In the genomic region with DNA sequence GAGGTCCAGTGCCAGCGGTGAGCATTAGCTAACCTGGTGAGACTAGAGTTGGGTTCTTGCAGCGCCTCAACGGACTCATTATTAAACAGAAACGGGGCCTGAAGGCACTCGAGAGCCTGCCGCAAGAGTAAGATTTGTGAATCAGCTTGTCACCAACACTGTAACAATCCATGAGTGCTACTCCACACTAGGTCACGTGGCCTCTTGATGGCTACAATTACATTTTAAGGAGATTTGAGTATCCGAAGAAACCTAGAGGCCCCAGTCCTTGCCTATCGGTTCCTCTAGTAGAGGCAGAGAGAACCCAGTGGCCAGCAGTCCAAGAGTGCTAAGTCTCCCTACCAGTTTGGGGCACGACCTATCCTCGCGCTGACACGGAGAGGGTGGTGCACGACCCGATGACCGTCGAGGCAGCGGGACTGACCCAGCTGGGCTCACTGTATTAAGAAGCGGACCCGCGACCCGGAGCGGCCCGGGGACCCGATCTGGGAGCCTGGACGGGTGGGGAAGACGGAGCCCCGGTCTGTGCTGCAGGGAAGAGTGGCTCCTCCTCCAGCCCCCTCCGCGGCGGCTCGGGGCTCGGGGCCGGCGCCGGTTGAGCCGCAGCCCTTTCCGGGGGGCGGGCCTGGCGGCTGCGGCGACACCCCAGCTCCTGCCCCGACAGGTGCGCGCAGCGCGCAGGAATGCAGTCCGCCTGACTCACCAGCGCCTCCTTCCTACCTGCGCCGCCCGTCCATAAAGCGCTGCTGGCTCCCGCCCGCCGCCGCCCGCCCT, we compare ENCODE assay signal across 8 mouse cellular contexts. TPM values are rescaled to one million over a fixed set of nuclear protein-coding genes. Genes with fewer than 3 reads are reported as not detected.
DNase-seq lines count a peak whose midpoint lies in the region; ATAC-seq lines count a peak whose summit lies in the region.

Itgb4 (plus strand) TSS at position 401 of the 774 bp plus-strand sequence.

- no peaks in the 10 kb centered on the region for H3K36me3 ChIP-seq in heart, embryonic 13.5 days
- no peaks in the 10 kb centered on the region for H3K36me3 ChIP-seq in kidney, embryonic 16.5 days (ENCODE audit: insufficient read depth, low read length)
- no peaks in the 10 kb centered on the region for H3K36me3 ChIP-seq in splenic B cell, adult 2 months (ENCODE audit: control insufficient read depth, insufficient read depth, low read length, poor library complexity, severe bottlenecking)

- no peaks in the 10 kb centered on the region for H3K9me3 ChIP-seq in heart, embryonic 13.5 days
- H3K9me3 ChIP-seq in kidney, embryonic 16.5 days (ENCODE audit: low read length): no peaks in the 10 kb centered on the region

- 8% methylated on average over 57 of the region's 58 CpGs for whole genome bisulfite sequencing in heart, embryonic 13.5 days
- WGBS in kidney, embryonic 16.5 days: 9% methylated on average over 53 of the region's 58 CpGs

- ATAC-seq in heart, embryonic 13.5 days (ENCODE audit: extremely low read depth, insufficient number of reproducible peaks, low FRiP score, low TSS enrichment): no peak
- ATAC-seq in kidney, embryonic 16.5 days (ENCODE audit: low FRiP score, low TSS enrichment): peak; percentile 50

- H3K4me2 ChIP-seq in heart, embryonic 13.5 days: peak within 1 kb of the TSS; percentile 87
- H3K4me2 ChIP-seq in kidney, embryonic 16.5 days (replicated peaks; ENCODE audit: low read depth, low read length): peak within 1 kb of the TSS; percentile 72

- H3K4me3 ChIP-seq in heart, embryonic 13.5 days: peak within 1 kb of the TSS; percentile 59
- peak within 1 kb of the TSS; percentile 51 for H3K4me3 ChIP-seq in kidney, embryonic 16.5 days (ENCODE audit: low read length)

- H3K27ac ChIP-seq in heart, embryonic 13.5 days (replicated peaks): no peak within 1 kb of the TSS
- H3K27ac ChIP-seq in kidney, embryonic 16.5 days (ENCODE audit: low read length): no peak within 1 kb of the TSS

- peak within 1 kb of the TSS; percentile 75 for H3K9ac ChIP-seq in heart, embryonic 13.5 days
- H3K9ac ChIP-seq in kidney, embryonic 16.5 days (replicated peaks; ENCODE audit: low read length): peak within 1 kb of the TSS; percentile 58

- peaks cover 19% of the 10 kb centered on the region for H3K4me1 ChIP-seq in heart, embryonic 13.5 days
- peaks cover 17% of the 10 kb centered on the region for H3K4me1 ChIP-seq in kidney, embryonic 16.5 days (ENCODE audit: insufficient read depth, low read length)

- peak; percentile 22 to 33 for DNase-seq in cerebellum, postnatal 36 days
- DNase-seq in cerebellum, adult 11-12 months: no peak
- peak; percentile 74 for DNase-seq in R1 (ENCODE audit: low read depth, low spot score)
- DNase-seq in lung, postnatal 14 days: peak; percentile 53
- peak; percentile 64 for DNase-seq in splenic B cell, adult 2 months (ENCODE audit: low read depth, low spot score)
- no peak for DNase-seq in frontal cortex, postnatal 25 days (ENCODE audit: low spot score in 2 of 2)

- peaks cover 65% of the 10 kb centered on the region for H3K27me3 ChIP-seq in heart, embryonic 13.5 days (replicated peaks)
- peaks cover 22% of the 10 kb centered on the region for H3K27me3 ChIP-seq in kidney, embryonic 16.5 days (ENCODE audit: insufficient read depth, low read length)
- H3K27me3 ChIP-seq in splenic B cell, adult 2 months (ENCODE audit: control insufficient read depth, insufficient read depth, low read length, poor library complexity, severe bottlenecking): no peaks in the 10 kb centered on the region

RNA-seq across cellular contexts. Expression of gene Itgb4, which starts in this region (rescaled TPM):
- polyA plus RNA-seq in heart, embryonic 13.5 days (2015; fragmentation: Nextera tagmentation; extraction: Ambion mirVana): 0.99 and 1.1 TPM in 2 replicates
- polyA plus RNA-seq in kidney, embryonic 16.5 days (2015; fragmentation: Nextera tagmentation; extraction: Ambion mirVana): 2.5 and 3.4 TPM in 2 replicates

Comparison
In these comparisons a context has a peak if more than half of its experiments do, and no peak if none do; other contexts are left out.
1. DNase-seq: peak in cerebellum, postnatal 36 days (2 of 2), R1 (single experiment), lung, postnatal 14 days (single experiment) and splenic B cell, adult 2 months (single experiment); none in cerebellum, adult 11-12 months (single experiment) and frontal cortex, postnatal 25 days (0 of 2).